Mouse (Mus musculus): Measurements from ENCODE around the gene Oosp2.

The Oosp2 gene

DNA sequence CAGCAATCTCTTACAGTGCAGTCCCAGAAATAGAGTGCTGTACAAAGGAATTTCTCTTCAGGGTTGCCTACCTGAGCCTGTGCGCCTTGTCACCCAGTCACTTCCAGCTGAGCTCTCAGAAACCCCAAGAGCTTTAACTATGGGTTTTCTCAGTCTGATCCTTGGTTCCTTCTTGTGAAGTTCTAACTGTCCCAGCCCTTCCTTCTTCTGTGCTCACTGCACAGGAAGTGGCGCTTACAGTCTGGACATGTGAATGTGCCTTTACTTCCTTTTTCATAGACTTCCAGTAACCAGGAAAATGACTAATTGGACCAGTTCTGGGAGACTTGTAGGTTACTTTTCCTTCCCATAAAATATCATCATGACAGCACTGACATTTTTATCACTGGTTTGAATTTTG is 55.8 kb downstream of the Oosp2 start, which contains the start of gene Ms4a6d:
Gene Ms4a6d, minus strand, starts transcription at position 247 of the 400 bp plus-strand sequence.
- DNase-seq (ENCODE audit: extremely low spot score, low spot score): no peak

DNA sequence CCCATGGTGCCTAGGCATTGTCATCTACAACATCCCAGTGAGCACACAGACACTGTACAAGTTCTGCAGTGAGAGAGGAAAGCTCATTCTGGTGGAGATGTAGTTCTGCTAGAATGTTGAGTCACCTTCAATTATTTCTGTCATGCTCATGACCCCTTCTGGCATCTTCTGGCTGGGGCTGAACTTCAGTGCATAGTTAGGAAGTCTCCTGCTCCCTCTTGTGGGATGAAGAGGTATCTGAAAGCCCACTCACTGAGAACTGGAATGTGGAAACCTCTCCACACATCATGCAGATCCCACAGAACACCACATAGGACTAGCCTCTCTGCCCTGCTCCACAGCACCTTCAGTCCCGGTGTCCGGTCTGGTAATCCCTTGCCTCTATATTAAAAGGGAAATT is 58.3 kb downstream of the Oosp2 start:
- no peak for DNase-seq (ENCODE audit: extremely low spot score, low spot score)

DNA sequence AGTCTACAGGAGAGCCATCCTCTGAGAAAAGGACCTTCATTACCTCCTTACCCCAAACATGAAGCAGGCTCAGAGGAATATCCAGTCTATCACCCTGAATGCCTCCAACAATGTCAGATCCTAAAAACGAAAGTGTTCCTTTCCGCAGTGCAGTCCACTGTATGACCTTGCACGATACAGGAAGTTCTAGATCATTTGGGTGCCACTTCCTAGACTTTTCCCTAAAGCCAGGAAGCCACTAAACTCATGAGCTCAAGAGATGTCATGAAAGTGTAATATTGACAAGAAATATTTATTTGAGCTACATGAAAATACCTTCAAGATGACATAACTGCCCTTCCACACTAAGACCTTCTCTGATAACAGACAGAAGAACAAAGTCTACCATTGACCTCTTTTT is 59.0 kb downstream of the Oosp2 start:
- DNase-seq (ENCODE audit: extremely low spot score, low spot score): no peak

Measured in neural tube, embryonic 10.5 days (tissue).